Mouse (Mus musculus): ENCODE measurements around the gene Slc6a6. TPM values are rescaled to one million over a fixed set of nuclear protein-coding genes. Genes with fewer than 3 reads are reported as not detected.

The Slc6a6 gene
- polyA plus RNA-seq, 1 experiment = 277 TPM

DNA sequence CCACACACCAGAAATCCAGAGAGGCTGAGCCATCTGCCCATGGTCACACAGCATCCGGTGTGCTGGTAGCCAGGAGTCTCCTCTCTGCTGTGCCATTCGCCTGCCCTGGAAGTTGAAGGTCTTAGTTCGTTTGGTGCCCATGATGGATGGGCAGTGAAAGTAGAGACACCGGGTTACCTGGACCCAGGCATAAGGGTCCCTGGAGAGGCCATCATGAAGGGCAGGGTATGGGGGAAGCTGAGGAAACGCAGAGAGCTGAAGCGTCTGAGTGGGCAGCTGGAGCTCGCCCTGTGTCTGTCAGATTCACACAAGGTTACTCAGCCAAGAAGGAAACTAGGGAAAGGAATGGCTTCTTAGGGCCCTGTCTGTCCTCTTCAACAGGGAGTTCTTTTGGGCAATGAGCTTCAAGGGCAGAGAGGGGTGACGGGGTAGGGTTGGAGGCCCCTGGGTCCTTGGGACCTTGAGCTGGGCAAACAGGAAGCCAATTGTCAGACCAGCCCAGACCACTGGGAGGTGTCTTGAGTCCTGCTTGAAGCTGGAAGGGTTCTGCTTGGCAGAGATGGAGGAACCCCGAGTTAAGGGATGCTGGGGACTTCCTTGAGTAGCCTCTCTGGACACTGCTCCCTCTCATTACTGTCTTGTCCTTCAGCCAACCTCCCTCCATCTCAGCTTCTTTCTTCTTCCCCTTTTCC is 78.3 kb downstream of the Slc6a6 start:
- no peak for TF ChIP-seq POLR2A (IDR thresholded peaks at IDR 0.05; ENCODE audit: low read depth, low read length)
- no peak; the same call in 1 of the 2 replicates for TF ChIP-seq CTCF (conservative IDR thresholded peaks at IDR 0.05; ENCODE audit: insufficient read depth, insufficient read length, low read depth, low read length)
- Histone ChIP-seq H3K4me3 (ENCODE audit: insufficient read depth, low read depth, low read length) (no peak overlapping the region), H3K36me3 (ENCODE audit: control insufficient read depth, insufficient read depth, low read length) (peaks cover 2% of the 10 kb centered on the region; the same call in 1 of the 2 replicates), H3K27ac (ENCODE audit: insufficient read depth, low read depth, low read length) (no peak overlapping the region), H3K4me1 (ENCODE audit: control insufficient read depth, insufficient read depth, low read length) (no peaks in the 10 kb centered on the region), H3K27me3 (replicated peaks; ENCODE audit: control insufficient read depth, insufficient read depth, low read length) (no peaks in the 10 kb centered on the region)
- DNase-seq = peak; percentile 24
- WGBS = 82% methylated on average over 9 of the region's 9 CpGs

DNA sequence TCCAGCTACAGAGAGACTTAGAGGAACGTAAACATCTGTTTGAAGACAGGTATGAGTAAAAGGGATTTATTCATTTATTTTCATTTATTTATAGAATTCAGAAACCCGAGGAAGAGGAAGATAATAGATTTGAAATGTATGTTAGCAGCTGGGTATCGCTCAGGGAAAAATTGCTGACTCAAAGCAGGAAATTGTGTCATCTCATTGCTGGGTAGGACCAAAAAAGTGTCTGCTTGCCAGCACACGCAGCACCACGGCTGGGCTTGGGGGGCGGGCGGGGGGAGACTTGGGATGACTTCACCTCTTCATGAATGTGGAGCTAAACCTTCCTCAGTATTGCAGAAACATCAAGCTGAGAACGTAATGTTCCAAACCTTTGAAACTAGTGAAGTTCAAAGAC is 83.7 kb downstream of the Slc6a6 start:
- no peaks in the 10 kb centered on the region for H3K36me3 ChIP-seq (ENCODE audit: control insufficient read depth, insufficient read depth, low read length)
- no peak overlapping the region for H3K4me3 ChIP-seq (ENCODE audit: insufficient read depth, low read depth, low read length)
- 66% methylated on average over 8 of the region's 8 CpGs for WGBS
- H3K4me1 ChIP-seq (ENCODE audit: control insufficient read depth, insufficient read depth, low read length) = no peaks in the 10 kb centered on the region
- H3K27me3 ChIP-seq (replicated peaks; ENCODE audit: control insufficient read depth, insufficient read depth, low read length) = no peaks in the 10 kb centered on the region
- DNase-seq = no peak
- TF ChIP-seq POLR2A (IDR thresholded peaks at IDR 0.05; ENCODE audit: low read depth, low read length) (no peak), CTCF (conservative IDR thresholded peaks at IDR 0.05; ENCODE audit: insufficient read depth, insufficient read length, low read depth, low read length) (no peak)
- H3K27ac ChIP-seq (ENCODE audit: insufficient read depth, low read depth, low read length) = no peak overlapping the region

DNA sequence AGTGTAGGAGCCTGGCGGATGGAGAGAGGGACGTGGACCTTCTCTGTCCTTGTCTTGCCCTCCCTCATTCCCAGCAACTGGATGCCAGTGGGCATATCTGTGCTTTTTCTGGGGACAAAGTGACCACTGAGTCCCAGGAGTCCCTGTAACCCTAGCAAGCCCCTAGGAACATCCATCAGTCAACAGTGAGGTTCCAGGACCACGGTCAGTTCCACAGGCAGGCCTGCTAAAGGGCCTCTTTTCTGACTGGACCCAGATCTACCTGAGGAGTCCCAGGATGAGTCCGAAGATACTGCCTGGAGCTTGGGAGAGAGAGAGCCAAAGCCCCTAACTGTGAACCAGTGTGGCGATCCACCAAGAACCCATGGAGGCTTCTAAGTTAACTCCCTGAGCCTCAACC is 90.1 kb downstream of the Slc6a6 start:
- H3K27me3 ChIP-seq (replicated peaks; ENCODE audit: control insufficient read depth, insufficient read depth, low read length) = no peaks in the 10 kb centered on the region
- no peak for DNase-seq
- H3K36me3 ChIP-seq (ENCODE audit: control insufficient read depth, insufficient read depth, low read length) = no peaks in the 10 kb centered on the region
- H3K4me1 ChIP-seq (ENCODE audit: control insufficient read depth, insufficient read depth, low read length) = no peaks in the 10 kb centered on the region
- no peak overlapping the region for H3K27ac ChIP-seq (ENCODE audit: insufficient read depth, low read depth, low read length)
- H3K4me3 ChIP-seq (ENCODE audit: insufficient read depth, low read depth, low read length) = no peak overlapping the region
- no peak for TF ChIP-seq POLR2A (IDR thresholded peaks at IDR 0.05; ENCODE audit: low read depth, low read length)
- TF ChIP-seq CTCF (conservative IDR thresholded peaks at IDR 0.05; ENCODE audit: insufficient read depth, insufficient read length, low read depth, low read length) = no peak
- 76% methylated on average over 5 of the region's 5 CpGs for WGBS

DNA sequence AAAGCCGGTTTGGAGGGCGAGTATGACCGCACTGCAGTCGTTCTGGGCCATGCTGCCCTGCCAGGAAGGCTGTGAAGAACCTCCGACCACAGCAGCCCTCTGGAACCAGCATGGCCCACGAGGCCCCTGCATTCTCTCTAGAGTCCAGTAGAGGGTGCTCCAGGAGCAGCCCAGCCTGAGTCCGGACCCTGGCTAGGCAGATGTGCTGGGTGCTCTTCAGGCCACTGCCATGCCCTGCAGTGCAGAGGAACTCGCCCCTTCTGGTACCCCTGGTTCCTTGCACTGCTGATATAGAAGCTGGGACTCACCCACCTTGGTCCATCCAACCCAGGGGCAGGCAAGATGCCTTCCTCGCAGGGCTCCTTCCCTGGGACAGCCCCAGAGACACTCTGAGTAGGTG is 92.7 kb downstream of the Slc6a6 start:
- H3K4me1 ChIP-seq (ENCODE audit: control insufficient read depth, insufficient read depth, low read length) = no peaks in the 10 kb centered on the region
- no peak overlapping the region for H3K27ac ChIP-seq (ENCODE audit: insufficient read depth, low read depth, low read length)
- WGBS = 14% methylated on average over 9 of the region's 9 CpGs
- no peak overlapping the region for H3K4me3 ChIP-seq (ENCODE audit: insufficient read depth, low read depth, low read length)
- no peaks in the 10 kb centered on the region for H3K27me3 ChIP-seq (replicated peaks; ENCODE audit: control insufficient read depth, insufficient read depth, low read length)
- no peaks in the 10 kb centered on the region for H3K36me3 ChIP-seq (ENCODE audit: control insufficient read depth, insufficient read depth, low read length)
- TF ChIP-seq POLR2A (IDR thresholded peaks at IDR 0.05; ENCODE audit: low read depth, low read length) = no peak
- peak; percentile 84 for TF ChIP-seq CTCF (conservative IDR thresholded peaks at IDR 0.05; ENCODE audit: insufficient read depth, insufficient read length, low read depth, low read length)
- DNase-seq = peak; percentile 64

DNA sequence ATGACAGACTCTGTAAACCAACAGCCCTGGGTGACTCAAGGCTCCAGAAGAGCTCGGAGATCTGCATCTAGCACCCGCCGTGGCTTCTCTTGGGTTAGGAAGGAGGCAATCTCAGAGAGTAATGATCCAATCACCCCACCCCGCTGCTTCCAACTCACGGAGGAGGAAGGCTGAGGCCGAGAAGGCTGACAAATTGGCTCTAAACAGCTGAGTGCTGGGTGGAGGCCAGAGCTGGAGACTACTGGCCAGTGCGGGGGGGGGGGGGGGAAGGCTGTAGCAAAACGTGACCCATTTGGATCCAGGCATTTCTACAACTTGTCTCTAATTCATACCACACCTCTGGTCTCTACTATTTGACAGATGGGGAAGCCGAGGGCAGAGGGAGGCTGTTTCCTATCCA is 95.4 kb downstream of the Slc6a6 start:
- no peaks in the 10 kb centered on the region for H3K36me3 ChIP-seq (ENCODE audit: control insufficient read depth, insufficient read depth, low read length)
- 34% methylated on average over 9 of the region's 9 CpGs for WGBS
- DNase-seq = no peak

DNA sequence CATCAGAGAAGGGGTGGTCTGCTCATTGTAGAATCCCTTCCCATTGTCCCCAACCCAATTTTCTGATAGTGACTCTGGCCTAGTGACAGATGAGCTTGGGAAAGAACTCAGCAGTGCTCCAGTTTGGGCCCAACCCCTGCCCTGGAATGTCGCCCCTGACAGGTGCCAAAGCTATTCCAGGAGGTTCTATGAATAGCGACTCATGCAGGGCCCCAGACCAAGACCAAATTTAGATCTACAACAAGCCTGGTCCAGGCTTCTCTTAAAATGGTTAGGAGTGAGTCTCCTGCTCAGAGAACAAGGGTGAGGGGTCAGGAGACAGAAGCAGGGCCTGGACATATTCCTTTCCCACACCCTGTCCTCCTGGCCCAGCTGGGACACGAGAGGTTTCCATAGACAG is 101.2 kb downstream of the Slc6a6 start:
- no peak for DNase-seq
- Histone ChIP-seq H3K27ac (ENCODE audit: insufficient read depth, low read depth, low read length) (no peak overlapping the region), H3K27me3 (replicated peaks; ENCODE audit: control insufficient read depth, insufficient read depth, low read length) (no peaks in the 10 kb centered on the region), H3K4me3 (ENCODE audit: insufficient read depth, low read depth, low read length) (no peak overlapping the region), H3K36me3 (ENCODE audit: control insufficient read depth, insufficient read depth, low read length) (no peaks in the 10 kb centered on the region), H3K4me1 (ENCODE audit: control insufficient read depth, insufficient read depth, low read length) (no peaks in the 10 kb centered on the region)
- TF ChIP-seq POLR2A (IDR thresholded peaks at IDR 0.05; ENCODE audit: low read depth, low read length) = no peak
- TF ChIP-seq CTCF (conservative IDR thresholded peaks at IDR 0.05; ENCODE audit: insufficient read depth, insufficient read length, low read depth, low read length) = no peak
- WGBS = 78% methylated on average over 3 of the region's 3 CpGs

More for the DNA sequence above, 95.4 kb downstream of the Slc6a6 start:
- no peak overlapping the region for H3K4me3 ChIP-seq (ENCODE audit: insufficient read depth, low read depth, low read length)
- no peaks in the 10 kb centered on the region for H3K27me3 ChIP-seq (replicated peaks; ENCODE audit: control insufficient read depth, insufficient read depth, low read length)
- no peak for TF ChIP-seq CTCF (conservative IDR thresholded peaks at IDR 0.05; ENCODE audit: insufficient read depth, insufficient read length, low read depth, low read length)
- no peak for TF ChIP-seq POLR2A (IDR thresholded peaks at IDR 0.05; ENCODE audit: low read depth, low read length)
- no peak overlapping the region for H3K27ac ChIP-seq (ENCODE audit: insufficient read depth, low read depth, low read length)
- H3K4me1 ChIP-seq (ENCODE audit: control insufficient read depth, insufficient read depth, low read length) = no peaks in the 10 kb centered on the region

DNA sequence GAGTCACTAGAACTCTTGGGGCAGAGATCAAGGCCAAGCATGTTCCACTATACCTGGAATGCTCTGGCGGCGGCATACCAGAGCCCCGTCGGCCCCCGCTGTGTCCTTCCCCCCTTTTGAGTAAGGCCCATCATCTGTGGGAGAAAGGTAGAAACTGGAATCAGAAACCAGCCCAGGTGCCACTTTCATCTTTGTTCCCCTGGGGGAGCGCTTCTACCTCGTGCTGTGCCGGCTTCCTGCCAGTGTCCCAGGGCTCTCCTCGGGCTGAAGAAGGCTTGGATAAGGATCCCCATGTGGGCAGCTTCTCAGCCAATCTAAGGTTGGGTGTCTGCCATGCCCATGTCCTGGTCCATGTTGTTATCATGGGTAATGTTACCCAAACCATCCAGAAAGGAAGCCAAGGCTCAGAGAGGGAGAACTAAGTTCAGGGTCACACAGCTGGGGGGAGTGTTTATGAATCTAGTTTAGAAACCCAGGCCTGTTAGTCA is 104.5 kb downstream of the Slc6a6 start:
- TF ChIP-seq CTCF (conservative IDR thresholded peaks at IDR 0.05; ENCODE audit: insufficient read depth, insufficient read length, low read depth, low read length) = no peak
- no peak for TF ChIP-seq POLR2A (IDR thresholded peaks at IDR 0.05; ENCODE audit: low read depth, low read length)

More for the DNA sequence above, 104.5 kb downstream of the Slc6a6 start:
- no peaks in the 10 kb centered on the region for H3K4me1 ChIP-seq (ENCODE audit: control insufficient read depth, insufficient read depth, low read length)
- 84% methylated on average over 9 of the region's 9 CpGs for WGBS
- H3K27ac ChIP-seq (ENCODE audit: insufficient read depth, low read depth, low read length) = no peak overlapping the region
- H3K4me3 ChIP-seq (ENCODE audit: insufficient read depth, low read depth, low read length) = no peak overlapping the region
- no peaks in the 10 kb centered on the region for H3K36me3 ChIP-seq (ENCODE audit: control insufficient read depth, insufficient read depth, low read length)
- H3K27me3 ChIP-seq (replicated peaks; ENCODE audit: control insufficient read depth, insufficient read depth, low read length) = no peaks in the 10 kb centered on the region
- DNase-seq = no peak
